Mouse (Mus musculus) small intestine, adult 2 months (tissue): ENCODE results near the gene Zbp1. TPM values are rescaled to one million over a fixed set of nuclear protein-coding genes. Genes with fewer than 3 reads are reported as not detected.

Experiments used
- H3K27ac ChIP-seq: fragments of 200-500 bp; 2 replicates; pipeline ENCODE4 v1.5.1; 2012; ENCODE audit warnings: low read depth, low read length, control low read depth, inconsistent platforms; ENCODE audit not compliant: insufficient read depth
- H3K27me3 ChIP-seq: fragments of 200-500 bp; 2 replicates; pipeline ENCODE4 v1.6.1; 2012; ENCODE audit warnings: mild to moderate bottlenecking, moderate library complexity, low read length, inconsistent platforms; ENCODE audit not compliant: control insufficient read depth, insufficient read depth
- H3K36me3 ChIP-seq: fragments of 200-500 bp; 2 replicates; pipeline ENCODE4 v1.6.1; 2012; ENCODE audit warnings: mild to moderate bottlenecking, low read length, control low read depth, inconsistent platforms; ENCODE audit not compliant: control insufficient read depth, insufficient read depth
- H3K4me1 ChIP-seq: fragments of 200-500 bp; 2 replicates; pipeline ENCODE4 v1.6.1; 2012; ENCODE audit warnings: low read length, inconsistent platforms, mixed read lengths; ENCODE audit not compliant: control insufficient read depth, insufficient read depth, insufficient read length
- H3K4me3 ChIP-seq: fragments of 200-500 bp; 2 replicates; pipeline ENCODE4 v1.5.1; 2012; ENCODE audit warnings: low read depth, mild to moderate bottlenecking, control low read depth, inconsistent platforms, low read length, moderate library complexity
- CTCF ChIP-seq: fragments of 200-500 bp; IDR thresholded peaks from 2 replicates; pipeline ENCODE4 v1.5.1; 2012; ENCODE audit warnings: low read depth, mild to moderate bottlenecking, control low read depth, inconsistent platforms, low read length, moderate library complexity, mixed read lengths; ENCODE audit not compliant: insufficient replicate concordance, insufficient read length; ENCODE audit errors: extremely low read depth
- POLR2A ChIP-seq: fragments of 200-500 bp; IDR thresholded peaks from 2 replicates; pipeline ENCODE4 v1.6.1; 2012; ENCODE audit warnings: low read depth, mild to moderate bottlenecking, control low read depth, inconsistent platforms, low read length, moderate library complexity
- WGBS: fragments of 180-500 bp; shearing (Covaris S2); methylation state at CpG from one replicate; pipeline ENCODE4 v1.1.7; 2018; 5-methylcytosine and 5-hydroxymethylcytosine counted together
- polyA plus RNA-seq: library from polyadenylated mRNA; depleted of rRNA; stranded (reverse); fragments of >200 nt; gene quantifications from 2 replicates; pipeline ENCODE4 v1.2.3, GENCODE M21; 2012

The Zbp1 gene
- polyA plus RNA-seq, 1 experiment = 51.0 TPM

- Histone ChIP-seq H3K4me3 (no peak overlapping the region), H3K27me3 (no peaks in the 10 kb centered on the region), H3K4me1 (peaks cover 7% of the 10 kb centered on the region; the same call in 1 of the 2 replicates), H3K27ac (no peak overlapping the region), H3K36me3 (no peaks in the 10 kb centered on the region)
- WGBS = 95% methylated on average over 10 of the region's 10 CpGs
- no peak for TF ChIP-seq POLR2A
- TF ChIP-seq CTCF = no peak
These were observed 35.4 kb downstream of the Zbp1 start for GRCm38 (mm10) chr2:173183311-173183710.

- H3K4me3 ChIP-seq = no peak overlapping the region
- TF ChIP-seq POLR2A = no peak
- TF ChIP-seq CTCF = no peak
- no peak overlapping the region for H3K27ac ChIP-seq
- H3K27me3 ChIP-seq = no peaks in the 10 kb centered on the region
- WGBS = 89% methylated on average over 7 of the region's 7 CpGs
- H3K36me3 ChIP-seq = no peaks in the 10 kb centered on the region
- H3K4me1 ChIP-seq = peaks cover 7% of the 10 kb centered on the region; the same call in 1 of the 2 replicates
These were observed 35.9 kb downstream of the Zbp1 start for GRCm38 (mm10) chr2:173182796-173183195.

- H3K4me1 ChIP-seq = peaks cover 3% of the 10 kb centered on the region; the same call in 1 of the 2 replicates
- TF ChIP-seq POLR2A = no peak
- TF ChIP-seq CTCF = no peak
- WGBS = 91% methylated on average over 7 of the region's 7 CpGs
These were observed 36.8 kb downstream of the Zbp1 start for GRCm38 (mm10) chr2:173181901-173182300.

GRCm38 (mm10) chr2:173181486-173181885 is 37.2 kb downstream of the Zbp1 start:
- Histone ChIP-seq H3K27me3 (no peaks in the 10 kb centered on the region), H3K4me3 (no peak overlapping the region), H3K36me3 (no peaks in the 10 kb centered on the region), H3K27ac (no peak overlapping the region), H3K4me1 (no peaks in the 10 kb centered on the region; the same call in 1 of the 2 replicates)
- WGBS = 80% methylated on average over 5 of the region's 5 CpGs
- TF ChIP-seq CTCF (no peak), POLR2A (no peak)

More at GRCm38 (mm10) chr2:173181901-173182300, 36.8 kb downstream of the Zbp1 start:
- Histone ChIP-seq H3K4me3 (no peak overlapping the region), H3K36me3 (no peaks in the 10 kb centered on the region), H3K27ac (no peak overlapping the region), H3K27me3 (no peaks in the 10 kb centered on the region)

GRCm38 (mm10) chr2:173180721-173181388 is 37.9 kb downstream of the Zbp1 start:
- Histone ChIP-seq H3K36me3 (no peaks in the 10 kb centered on the region), H3K4me1 (no peaks in the 10 kb centered on the region), H3K27ac (no peak overlapping the region), H3K4me3 (no peak overlapping the region), H3K27me3 (no peaks in the 10 kb centered on the region)
- no peak for TF ChIP-seq POLR2A
- TF ChIP-seq CTCF = no peak
- WGBS = 78% methylated on average over 11 of the region's 11 CpGs

GRCm38 (mm10) chr2:173180026-173180425 is 38.7 kb downstream of the Zbp1 start:
- no peak for TF ChIP-seq POLR2A
- TF ChIP-seq CTCF = no peak
- Histone ChIP-seq H3K36me3 (no peaks in the 10 kb centered on the region), H3K4me3 (no peak overlapping the region), H3K4me1 (no peaks in the 10 kb centered on the region), H3K27me3 (no peaks in the 10 kb centered on the region), H3K27ac (no peak overlapping the region)
- WGBS = 82% methylated on average over 4 of the region's 4 CpGs

- Histone ChIP-seq H3K4me1 (no peaks in the 10 kb centered on the region), H3K27ac (no peak overlapping the region), H3K36me3 (no peaks in the 10 kb centered on the region), H3K27me3 (no peaks in the 10 kb centered on the region), H3K4me3 (no peak overlapping the region)
- no peak for TF ChIP-seq CTCF
- no peak for TF ChIP-seq POLR2A
- WGBS = 86% methylated on average over 7 of the region's 7 CpGs
These were observed 39.7 kb downstream of the Zbp1 start for GRCm38 (mm10) chr2:173179046-173179445.

- TF ChIP-seq POLR2A (no peak), CTCF (no peak)
- Histone ChIP-seq H3K4me3 (no peak overlapping the region), H3K27me3 (no peaks in the 10 kb centered on the region), H3K4me1 (no peaks in the 10 kb centered on the region), H3K27ac (no peak overlapping the region), H3K36me3 (no peaks in the 10 kb centered on the region)
- 74% methylated on average over 8 of the region's 8 CpGs for WGBS
These were observed 40.8 kb downstream of the Zbp1 start for GRCm38 (mm10) chr2:173177951-173178350.
